Mouse (Mus musculus): ENCODE measurements around the gene Scaf8.

DNA sequence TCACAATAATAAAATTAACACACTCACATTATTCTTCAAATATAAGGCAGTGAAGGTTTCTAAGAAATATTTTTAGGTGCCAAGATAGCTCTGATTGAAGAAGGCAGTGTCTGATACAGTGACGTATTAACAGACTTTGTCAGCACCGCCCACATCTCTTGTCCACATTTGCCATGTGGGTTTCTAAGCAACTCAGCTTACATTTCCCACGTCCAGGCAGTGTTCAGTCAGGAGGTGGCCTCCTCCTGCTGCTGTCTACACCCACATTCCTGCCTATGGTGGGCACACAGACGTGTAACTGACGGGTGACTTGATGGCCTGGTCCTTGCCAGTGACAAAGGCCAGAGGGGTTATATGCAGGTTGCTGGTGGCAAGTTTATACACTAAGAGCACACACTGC is 104.1 kb downstream of the Scaf8 start:
- TF ChIP-seq CTCF (IDR thresholded peaks at IDR 0.05; ENCODE audit: control insufficient read depth, insufficient read depth, low read length) (no peak), POLR2A (IDR thresholded peaks at IDR 0.05; ENCODE audit: borderline replicate concordance, control insufficient read depth, low read depth, low read length) (no peak)
